Mouse (Mus musculus): ENCODE data around the gene Slit3.

- TF ChIP-seq CTCF (conservative IDR thresholded peaks at IDR 0.05 in 1 of 2, IDR thresholded peaks at IDR 0.05 in 1 of 2; ENCODE audit: low read depth in 2 of 2, low read length in 2 of 2): no peak
- no peak for TF ChIP-seq ZMIZ1 (IDR thresholded peaks at IDR 0.05; ENCODE audit: low read depth, low read length)
- no peak for TF ChIP-seq MAFK (IDR thresholded peaks at IDR 0.05; ENCODE audit: insufficient replicate concordance, low read length)
- no peak for TF ChIP-seq MAX (IDR thresholded peaks at IDR 0.05; ENCODE audit: low read length)
- TF ChIP-seq USF2 (conservative IDR thresholded peaks at IDR 0.05; ENCODE audit: low read depth, low read length): no peak
- TF ChIP-seq RAD21 (IDR thresholded peaks at IDR 0.05; ENCODE audit: low read depth, low read length): no peak
- no peak for TF ChIP-seq ZC3H11A (IDR thresholded peaks at IDR 0.05; ENCODE audit: low read depth, low read length)
- no peak for TF ChIP-seq ZKSCAN1 (IDR thresholded peaks at IDR 0.05; ENCODE audit: borderline replicate concordance, low read depth, low read length)
- TF ChIP-seq POLR2A (IDR thresholded peaks at IDR 0.05; ENCODE audit: low read depth, low read length): no peak
Measured at GRCm38 (mm10) chr11:35136625-35137024, 15.6 kb downstream of the Slit3 start.
